Mouse (Mus musculus): ENCODE measurements around the gene Maml1.

GRCm38 (mm10) chr11:50262020-50262419 is 30.1 kb downstream of the Maml1 start:
- TF ChIP-seq CTCF (IDR thresholded peaks at IDR 0.05; ENCODE audit: low read depth): peak; percentile 55
- no peak for TF ChIP-seq EP300 (IDR thresholded peaks at IDR 0.05; ENCODE audit: low read depth)

Data from liver, postnatal 0 days (tissue).